Mouse (Mus musculus) neural tube, postnatal 0 days (tissue): ENCODE results near the gene Def8. TPM values are rescaled to one million over a fixed set of nuclear protein-coding genes. Genes with fewer than 3 reads are reported as not detected.

Experiments
- polyA plus RNA-seq: library from polyadenylated mRNA; unstranded; fragments of >200 nt; fragmentation: Nextera tagmentation; extraction: Ambion mirVana; gene quantifications from 2 replicates; pipeline ENCODE4 v1.2.1, GENCODE M21; 2015

Gene Def8
- 36.5 and 39.5 TPM in 2 replicates for polyA plus RNA-seq

GRCm38 (mm10) chr8:123423441-123423840, at the start of gene Def8:
Def8 (plus strand) TSS chr8:123423527.

DNA sequence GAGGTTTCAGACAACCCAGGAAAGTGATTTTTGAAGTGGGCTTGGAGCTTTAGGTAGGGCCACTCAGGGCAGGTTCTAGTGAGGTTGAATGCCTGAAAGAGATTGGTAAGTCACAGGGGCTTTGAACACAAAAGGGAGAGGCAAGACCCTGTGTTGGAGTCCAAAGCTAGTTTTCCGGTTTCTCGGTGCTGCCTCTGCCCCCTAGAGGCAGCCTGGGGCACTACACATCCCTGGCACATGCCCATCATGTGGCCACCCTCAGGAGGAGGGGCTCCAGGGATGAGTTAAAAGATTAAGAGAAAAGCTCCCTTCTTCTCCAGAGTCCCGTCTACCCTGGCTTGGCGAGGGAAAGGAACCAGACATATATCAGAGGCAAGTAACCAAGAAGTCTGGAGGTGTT, 16.5 kb upstream of the Def8 start, which contains the start of gene Mc1r:
TSS of gene Mc1r (plus strand) at position 322 of the 400 bp plus-strand sequence.

DNA sequence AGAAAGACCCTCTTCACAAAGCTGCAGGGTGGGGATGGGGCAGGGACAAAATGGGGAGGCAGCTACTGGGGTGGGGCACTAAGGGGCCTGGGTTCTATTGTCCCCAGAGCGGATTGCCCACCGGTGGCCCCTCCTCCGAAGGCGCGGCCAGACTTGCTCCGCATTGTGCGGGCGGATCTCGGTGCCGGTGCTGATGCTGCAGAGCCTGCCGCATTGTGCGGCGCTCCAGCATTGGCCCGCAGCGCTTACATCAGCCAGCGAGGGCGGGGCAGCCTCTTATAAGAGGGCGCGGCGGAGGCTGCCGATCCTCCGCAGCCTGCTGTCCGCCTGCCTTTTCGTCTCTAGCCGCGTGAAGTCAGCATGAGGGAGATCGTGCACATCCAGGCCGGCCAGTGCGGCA, 12.1 kb upstream of the Def8 start, which contains the start of gene Tubb3:
TSS of gene Tubb3 (plus strand) at position 179 of the 400 bp plus-strand sequence.

DNA sequence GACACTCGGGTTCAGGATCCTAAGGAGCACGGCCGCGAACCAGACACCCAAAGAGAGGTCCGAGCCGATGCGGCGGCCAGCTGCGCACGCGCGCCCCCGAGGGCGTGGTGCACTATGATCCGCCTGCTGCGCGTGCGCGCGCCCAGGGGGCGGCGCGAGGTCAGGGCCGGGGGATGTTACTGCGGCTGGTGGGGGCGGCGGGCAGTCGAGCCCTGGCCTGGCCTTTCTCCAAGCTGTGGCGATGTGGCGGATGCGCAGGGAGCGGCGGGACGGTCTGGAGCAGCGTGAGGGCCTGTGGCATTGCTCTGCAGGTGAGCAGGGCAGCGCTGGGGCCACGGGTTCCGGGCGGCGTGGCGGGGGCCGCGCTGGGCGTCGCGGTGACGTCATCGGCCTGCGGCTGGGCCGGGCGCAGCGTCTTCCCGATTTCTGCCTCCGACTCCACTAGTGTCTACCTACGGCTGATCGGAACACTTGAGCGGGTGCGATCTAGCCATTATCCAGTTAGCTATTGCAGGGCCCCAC, 54.5 kb downstream of the Def8 start, which contains the start of gene Afg3l1:
TSS of gene Afg3l1 (plus strand) at position 167 of the 522 bp plus-strand sequence.

Other genes with a start within 250 kb of the Def8 start
- 1.4 and 2.3 TPM in 2 replicates for gene Dpep1, start 237.3 kb upstream of the Def8 start, polyA plus RNA-seq
- 159 and 169 TPM in 2 replicates for gene Chmp1a, start 210.8 kb upstream of the Def8 start, polyA plus RNA-seq
- 8.6 and 8.8 TPM in 2 replicates for gene Spata33, start 210.7 kb upstream of the Def8 start, polyA plus RNA-seq
- gene Cdk10, start 198.7 kb upstream of the Def8 start, polyA plus RNA-seq = 41.0 and 46.2 TPM in 2 replicates
- 18.3 and 18.5 TPM in 2 replicates for gene Spata2l, start 187.3 kb upstream of the Def8 start, polyA plus RNA-seq
- 15.3 and 18.2 TPM in 2 replicates for gene Zfp276, start 169.3 kb upstream of the Def8 start, polyA plus RNA-seq
- gene Vps9d1, start 169.2 kb upstream of the Def8 start, polyA plus RNA-seq = 54.6 and 63.7 TPM in 2 replicates
- gene Fanca, start 105.0 kb upstream of the Def8 start, polyA plus RNA-seq = 3.0 and 7.2 TPM in 2 replicates
- gene Spire2, start 90.8 kb upstream of the Def8 start, polyA plus RNA-seq = 31.8 and 35.0 TPM in 2 replicates
- gene Tcf25, start 49.8 kb upstream of the Def8 start, polyA plus RNA-seq = 411 and 449 TPM in 2 replicates
- 0.06 TPM in 1 of 2 replicates, not detected in the other for gene Mc1r, start 16.4 kb upstream of the Def8 start, polyA plus RNA-seq
- 1,123 and 1,326 TPM in 2 replicates for gene Tubb3, start 12.1 kb upstream of the Def8 start, polyA plus RNA-seq
- gene Afg3l1, start 54.4 kb downstream of the Def8 start, polyA plus RNA-seq = 35.4 and 38.7 TPM in 2 replicates
- gene Dbndd1, start 91.9 kb downstream of the Def8 start, polyA plus RNA-seq = 56.5 and 63.3 TPM in 2 replicates
- gene Gas8, start 95.3 kb downstream of the Def8 start, polyA plus RNA-seq = 29.3 and 30.9 TPM in 2 replicates
- 10.8 and 13.0 TPM in 2 replicates for gene Rhou, start 230.4 kb downstream of the Def8 start, polyA plus RNA-seq